Mouse (Mus musculus) limb, embryonic 12.5 days (tissue): Measurements from ENCODE around the gene Mamld1. TPM values are rescaled to one million over a fixed set of nuclear protein-coding genes. Genes with fewer than 3 reads are reported as not detected.
A peak's percentile ranks its signal among the peaks of the same experiment; 100 is the strongest.
"Not testable (repeated sequence)": the region's sequence is repeated elsewhere in the genome, so short reads cannot be mapped to it uniquely, and the experiment has no call there.

Experiments used
- ATAC-seq: fragments of 200-750 bp; cut with Nextera tagmentation; 2 replicates; pipeline ENCODE4 v1.8.0; 2017; ENCODE audit warnings: low read depth, moderate TSS enrichment; ENCODE audit not compliant: insufficient number of reproducible peaks, insufficient read depth, low FRiP score, low TSS enrichment
- H3K27ac ChIP-seq: fragments of 300-500 bp; sonication (generic); 2 replicates; pipeline ENCODE4 v1.5.1; 2016; ENCODE audit warnings: mild to moderate bottlenecking, moderate library complexity
- H3K27me3 ChIP-seq: fragments of 300-500 bp; sonication (generic); 2 replicates; pipeline ENCODE4 v1.6.1; 2016; ENCODE audit warnings: mild to moderate bottlenecking, moderate library complexity
- H3K36me3 ChIP-seq: fragments of 300-500 bp; sonication (generic); 2 replicates; pipeline ENCODE4 v1.6.1; 2016; ENCODE audit warnings: mild to moderate bottlenecking, moderate library complexity
- H3K4me1 ChIP-seq: fragments of 300-500 bp; sonication (generic); replicated peaks from 2 replicates; pipeline ENCODE4 v1.6.1; 2016
- H3K4me2 ChIP-seq: fragments of 300-500 bp; sonication (generic); 2 replicates; pipeline ENCODE4 v1.6.1; 2016; ENCODE audit warnings: mild to moderate bottlenecking, moderate library complexity
- H3K4me3 ChIP-seq: fragments of 300-500 bp; sonication (generic); replicated peaks from 2 replicates; pipeline ENCODE4 v1.5.1; 2016; ENCODE audit warnings: mild to moderate bottlenecking
- H3K9ac ChIP-seq: fragments of 300-500 bp; sonication (generic); replicated peaks from 2 replicates; pipeline ENCODE4 v1.6.1; 2016; ENCODE audit warnings: mild to moderate bottlenecking, moderate library complexity
- H3K9me3 ChIP-seq: fragments of 300-500 bp; sonication (generic); 2 replicates; pipeline ENCODE4 v1.6.1; 2016; ENCODE audit warnings: mild to moderate bottlenecking, moderate library complexity
- WGBS: fragments of 180-500 bp; shearing (Covaris S2); methylation state at CpG from one replicate; pipeline ENCODE4 v1.1.7; 2016; 5-methylcytosine and 5-hydroxymethylcytosine counted together
- polyA plus RNA-seq: library from polyadenylated mRNA; unstranded; fragments of >200 nt; fragmentation: Nextera tagmentation; extraction: Ambion mirVana; gene quantifications from 2 replicates; pipeline ENCODE4 v1.2.1, GENCODE M21; 2016

Mamld1 gene
- polyA plus RNA-seq: 0.87 and 1.2 TPM in 2 replicates

GRCm38 (mm10) chrX:71049864-71050576 lies at the start of gene Mamld1:
Mamld1 (plus strand) TSS chrX:71050256.
- no peaks in the 10 kb centered on the region for H3K36me3 ChIP-seq
- peak within 1 kb of the TSS; percentile 46 for H3K4me3 ChIP-seq
- H3K4me1 ChIP-seq: no peaks in the 10 kb centered on the region
- ATAC-seq: peak; percentile 70
- WGBS: 15% methylated on average over 50 of the region's 50 CpGs
- peaks cover 69% of the 10 kb centered on the region for H3K27me3 ChIP-seq
- H3K9ac ChIP-seq: peak within 1 kb of the TSS; percentile 45
- no peak within 1 kb of the TSS for H3K27ac ChIP-seq
- H3K4me2 ChIP-seq: peak within 1 kb of the TSS; percentile 69
- H3K9me3 ChIP-seq: no peaks in the 10 kb centered on the region

- Histone ChIP-seq H3K27me3 (peaks cover 19% of the 10 kb centered on the region; the same call in 1 of the 2 replicates), H3K4me3 (no peak overlapping the region), H3K27ac (no peak overlapping the region), H3K4me1 (no peaks in the 10 kb centered on the region), H3K9me3 (no peaks in the 10 kb centered on the region), H3K36me3 (no peaks in the 10 kb centered on the region), H3K4me2 (no peak overlapping the region), H3K9ac (no peak overlapping the region)
- ATAC-seq: no peak
Observed at GRCm38 (mm10) chrX:71024718-71025117, 25.3 kb upstream of the Mamld1 start.

GRCm38 (mm10) chrX:71028007-71028406 lies 22.0 kb upstream of the Mamld1 start:
- H3K36me3 ChIP-seq: no peaks in the 10 kb centered on the region
- peaks cover 17% of the 10 kb centered on the region; the same call in 1 of the 2 replicates for H3K27me3 ChIP-seq
- WGBS: 81% methylated on average over 4 of the region's 4 CpGs
- H3K9ac ChIP-seq: no peak overlapping the region
- no peak overlapping the region for H3K27ac ChIP-seq
- ATAC-seq: no peak
- no peak overlapping the region for H3K4me3 ChIP-seq
- no peak overlapping the region for H3K4me2 ChIP-seq
- no peaks in the 10 kb centered on the region for H3K9me3 ChIP-seq
- no peaks in the 10 kb centered on the region for H3K4me1 ChIP-seq

- peaks cover 16% of the 10 kb centered on the region; the same call in 1 of the 2 replicates for H3K27me3 ChIP-seq
- 89% methylated on average over 1 of the region's 1 CpGs for WGBS
Observed at GRCm38 (mm10) chrX:71028976-71029375, 21.1 kb upstream of the Mamld1 start.

GRCm38 (mm10) chrX:71050677-71051311 lies 738 bp downstream of the Mamld1 start:
- no peaks in the 10 kb centered on the region for H3K4me1 ChIP-seq
- no peak overlapping the region for H3K27ac ChIP-seq
- H3K9me3 ChIP-seq: no peaks in the 10 kb centered on the region
- peaks cover 69% of the 10 kb centered on the region for H3K27me3 ChIP-seq
- H3K36me3 ChIP-seq: no peaks in the 10 kb centered on the region
- peak overlapping the region; percentile 69 for H3K4me2 ChIP-seq
- H3K4me3 ChIP-seq: peak overlapping the region; percentile 46
- H3K9ac ChIP-seq: no peak overlapping the region
- peak; percentile 15; the same call in 1 of the 2 replicates for ATAC-seq
- WGBS: 21% methylated on average over 26 of the region's 26 CpGs

More at GRCm38 (mm10) chrX:71028976-71029375, 21.1 kb upstream of the Mamld1 start:
- not testable (repeated sequence) for H3K36me3 ChIP-seq, H3K27ac ChIP-seq, H3K4me1 ChIP-seq, H3K4me2 ChIP-seq, H3K9ac ChIP-seq, H3K4me3 ChIP-seq, ATAC-seq, H3K9me3 ChIP-seq

GRCm38 (mm10) chrX:71051361-71052114 lies 1.5 kb downstream of the Mamld1 start:
- H3K27me3 ChIP-seq: peaks cover 69% of the 10 kb centered on the region
- peak; percentile 58; the same call in 1 of the 2 replicates for ATAC-seq
- H3K9ac ChIP-seq: no peak overlapping the region; the same call in 1 of the 2 replicates
- WGBS: 19% methylated on average over 25 of the region's 30 CpGs
- peak overlapping the region; percentile 69 for H3K4me2 ChIP-seq
- no peaks in the 10 kb centered on the region for H3K9me3 ChIP-seq
- no peaks in the 10 kb centered on the region for H3K36me3 ChIP-seq
- H3K27ac ChIP-seq: no peak overlapping the region
- H3K4me3 ChIP-seq: peak overlapping the region; percentile 46
- no peaks in the 10 kb centered on the region for H3K4me1 ChIP-seq

GRCm38 (mm10) chrX:71052115-71052478 lies 2.0 kb downstream of the Mamld1 start:
- H3K4me1 ChIP-seq: no peaks in the 10 kb centered on the region
- H3K4me2 ChIP-seq: peak overlapping the region; percentile 69
- H3K27me3 ChIP-seq: peaks cover 64% of the 10 kb centered on the region
- no peaks in the 10 kb centered on the region for H3K9me3 ChIP-seq
- H3K9ac ChIP-seq: no peak overlapping the region
- peak overlapping the region; percentile 46 for H3K4me3 ChIP-seq
- peak; percentile 52 for ATAC-seq
- no peaks in the 10 kb centered on the region for H3K36me3 ChIP-seq
- 16% methylated on average over 19 of the region's 19 CpGs for WGBS
- H3K27ac ChIP-seq: no peak overlapping the region

- Histone ChIP-seq H3K9ac (no peak overlapping the region), H3K27me3 (peaks cover 58% of the 10 kb centered on the region), H3K36me3 (no peaks in the 10 kb centered on the region), H3K4me1 (no peaks in the 10 kb centered on the region), H3K4me3 (peak overlapping the region; percentile 46), H3K9me3 (no peaks in the 10 kb centered on the region), H3K4me2 (peak overlapping the region; percentile 69), H3K27ac (no peak overlapping the region)
- WGBS: 34% methylated on average over 7 of the region's 8 CpGs
- ATAC-seq: no peak
Observed at GRCm38 (mm10) chrX:71052481-71053216, 2.6 kb downstream of the Mamld1 start.

- Histone ChIP-seq H3K9me3 (no peaks in the 10 kb centered on the region), H3K9ac (no peak overlapping the region), H3K27me3 (peaks cover 52% of the 10 kb centered on the region), H3K36me3 (no peaks in the 10 kb centered on the region), H3K27ac (no peak overlapping the region), H3K4me2 (no peak overlapping the region), H3K4me1 (no peaks in the 10 kb centered on the region), H3K4me3 (no peak overlapping the region)
- ATAC-seq: no peak
- 57% methylated on average over 5 of the region's 5 CpGs for WGBS
Observed at GRCm38 (mm10) chrX:71053246-71053645, 3.2 kb downstream of the Mamld1 start.

- ATAC-seq: no peak
- Histone ChIP-seq H3K27ac (no peak overlapping the region), H3K4me2 (no peak overlapping the region), H3K4me1 (no peaks in the 10 kb centered on the region), H3K4me3 (no peak overlapping the region), H3K27me3 (peaks cover 17% of the 10 kb centered on the region), H3K9me3 (no peaks in the 10 kb centered on the region), H3K9ac (no peak overlapping the region), H3K36me3 (no peaks in the 10 kb centered on the region)
- 80% methylated on average over 2 of the region's 2 CpGs for WGBS
Observed at GRCm38 (mm10) chrX:71056968-71057367, 6.9 kb downstream of the Mamld1 start.
